In genomic region chr3:103853804-103854203, GRCm38 (mm10) we compare ENCODE assay signal across 18 mouse cellular contexts. TPM values are rescaled to one million over a fixed set of nuclear protein-coding genes. Genes with fewer than 3 reads are reported as not detected.
DNase-seq lines count a peak whose midpoint lies in the region; ATAC-seq lines count a peak whose summit lies in the region.
"Had no signal": no experiment of that assay in that cellular context is flagged by ENCODE, and none has a peak within 500 bp of the region (broad histone marks: within the 10 kb centered on the region; RNA-seq: fewer than 3 reads in every experiment).

No protein-coding gene starts in this region.

- H3K4me1 ChIP-seq in intestine, embryonic 14.5 days (replicated peaks; ENCODE audit: control insufficient read depth, insufficient read depth, low read length) = no peaks in the 10 kb centered on the region
- H3K4me1 ChIP-seq in intestine, embryonic 15.5 days (replicated peaks) = no peaks in the 10 kb centered on the region
- H3K4me1 ChIP-seq: hindbrain, embryonic 12.5 days had no signal

- 58% methylated on average over 8 of the region's 8 CpGs for WGBS in intestine, embryonic 14.5 days
- WGBS in intestine, embryonic 15.5 days = 61% methylated on average over 8 of the region's 8 CpGs

- H3K4me3 ChIP-seq in intestine, embryonic 14.5 days (ENCODE audit: low read depth, low read length) = no peak overlapping the region
- H3K4me3 ChIP-seq in intestine, embryonic 15.5 days (replicated peaks) = no peak overlapping the region
- H3K4me3 ChIP-seq: hindbrain, embryonic 12.5 days had no signal

- no peak overlapping the region for H3K27ac ChIP-seq in intestine, embryonic 14.5 days (ENCODE audit: low read depth)
- H3K27ac ChIP-seq in intestine, embryonic 15.5 days = no peak overlapping the region
- H3K27ac ChIP-seq: hindbrain, embryonic 12.5 days; kidney, postnatal 0 days had no signal

- DNase-seq in cerebellum, adult 18-20 months = peak; percentile 51 to 60
- DNase-seq in cerebellum, adult 8-10 months = no peak
- DNase-seq in intestine, embryonic 14.5 days (ENCODE audit: low spot score) = peak; percentile 31
- DNase-seq in adipocyte (ENCODE audit: low spot score) = peak; percentile 72
- peak; percentile 71 to 76 for DNase-seq in cerebellum, postnatal 25 days
- no peak for DNase-seq in kidney, adult 9 months
- DNase-seq: layer of hippocampus, postnatal 36 days; lung, adult 18-20 months; lung, postnatal 4 days; retina, postnatal 1 day; right cerebral cortex, postnatal 4 days had no signal

- no peak overlapping the region for H3K4me2 ChIP-seq in intestine, embryonic 14.5 days (ENCODE audit: low read length)
- H3K4me2 ChIP-seq in intestine, embryonic 15.5 days (replicated peaks) = no peak overlapping the region
- H3K4me2 ChIP-seq: hindbrain, embryonic 12.5 days; midbrain, embryonic 11.5 days had no signal

- H3K27me3 ChIP-seq in intestine, embryonic 14.5 days (replicated peaks; ENCODE audit: control insufficient read depth, insufficient read depth, low read length) = no peaks in the 10 kb centered on the region
- no peaks in the 10 kb centered on the region for H3K27me3 ChIP-seq in intestine, embryonic 15.5 days (replicated peaks)
- H3K27me3 ChIP-seq: hindbrain, embryonic 12.5 days had no signal

- no peaks in the 10 kb centered on the region for H3K9me3 ChIP-seq in intestine, embryonic 14.5 days (ENCODE audit: control insufficient read depth, low read length)
- no peaks in the 10 kb centered on the region for H3K9me3 ChIP-seq in intestine, embryonic 15.5 days
- H3K9me3 ChIP-seq: hindbrain, embryonic 12.5 days had no signal

- H3K9ac ChIP-seq in intestine, embryonic 14.5 days (ENCODE audit: low read length) = no peak overlapping the region
- no peak overlapping the region for H3K9ac ChIP-seq in intestine, embryonic 15.5 days
- H3K9ac ChIP-seq: hindbrain, embryonic 12.5 days had no signal

- no peak for ATAC-seq in intestine, embryonic 14.5 days (replicated peaks; ENCODE audit: low FRiP score, low TSS enrichment, low read depth)
- no peak for ATAC-seq in intestine, embryonic 15.5 days
- ATAC-seq: forebrain, embryonic 14.5 days; intestine, embryonic 16.5 days had no signal

- H3K36me3 ChIP-seq in intestine, embryonic 14.5 days (ENCODE audit: control insufficient read depth, insufficient read depth, low read length) = no peaks in the 10 kb centered on the region
- H3K36me3 ChIP-seq in intestine, embryonic 15.5 days = no peaks in the 10 kb centered on the region
- H3K36me3 ChIP-seq: hindbrain, embryonic 12.5 days had no signal

RNA-seq across cellular contexts. Expression of gene Ptpn22, which starts 5.8 kb away (rescaled TPM):
- 0.72 and 0.81 TPM in 2 replicates for polyA plus RNA-seq in intestine, embryonic 14.5 days (2014; fragmentation: Nextera tagmentation; extraction: Ambion mirVana)
- polyA plus RNA-seq in intestine, embryonic 15.5 days (2015; fragmentation: Nextera tagmentation; extraction: Ambion mirVana) = 1.4 and 1.9 TPM in 2 replicates

RNA-seq across cellular contexts. Expression of gene Bcl2l15, which starts 21.4 kb away (rescaled TPM):
- polyA plus RNA-seq in intestine, embryonic 14.5 days (2014; fragmentation: Nextera tagmentation; extraction: Ambion mirVana) = 0.13 and 0.38 TPM in 2 replicates
- polyA plus RNA-seq in intestine, embryonic 15.5 days (2015; fragmentation: Nextera tagmentation; extraction: Ambion mirVana) = 4.4 and 9.1 TPM in 2 replicates
- polyA plus RNA-seq: forebrain, embryonic 14.5 days; hindbrain, embryonic 12.5 days; liver, adult 2 months had no signal

RNA-seq across cellular contexts. Expression of gene Gm43064, which starts 44.4 kb away (rescaled TPM):
- polyA plus RNA-seq in intestine, embryonic 14.5 days (2014; fragmentation: Nextera tagmentation; extraction: Ambion mirVana) = 0.44 and 0.55 TPM in 2 replicates
- not detected in 2 replicates for polyA plus RNA-seq in intestine, embryonic 15.5 days (2015; fragmentation: Nextera tagmentation; extraction: Ambion mirVana)

RNA-seq across cellular contexts. Expression of gene Ap4b1, which starts 44.5 kb away (rescaled TPM):
- 19.9 and 21.4 TPM in 2 replicates for polyA plus RNA-seq in intestine, embryonic 14.5 days (2014; fragmentation: Nextera tagmentation; extraction: Ambion mirVana)
- polyA plus RNA-seq in intestine, embryonic 15.5 days (2015; fragmentation: Nextera tagmentation; extraction: Ambion mirVana) = 19.4 and 20.6 TPM in 2 replicates

RNA-seq across cellular contexts. Expression of gene Dclre1b, which starts 44.6 kb away (rescaled TPM):
- polyA plus RNA-seq in intestine, embryonic 14.5 days (2014; fragmentation: Nextera tagmentation; extraction: Ambion mirVana) = 23.9 and 34.2 TPM in 2 replicates
- 21.5 and 22.1 TPM in 2 replicates for polyA plus RNA-seq in intestine, embryonic 15.5 days (2015; fragmentation: Nextera tagmentation; extraction: Ambion mirVana)

Comparison
In these comparisons a context has a peak if more than half of its experiments do, and no peak if none do; other contexts are left out.
1. DNase-seq: peak in cerebellum, adult 18-20 months (2 of 2), intestine, embryonic 14.5 days (single experiment), adipocyte (single experiment) and cerebellum, postnatal 25 days (2 of 2); none in cerebellum, adult 8-10 months (single experiment) and kidney, adult 9 months (single experiment).